Mouse (Mus musculus) CH12.LX (cell line): ENCODE results near the gene Dmrt2. TPM values are rescaled to one million over a fixed set of nuclear protein-coding genes. Genes with fewer than 3 reads are reported as not detected.

Experiments
- DNase-seq: peaks from one replicate; pipeline ENCODE4 v3.0.0-alpha.2; 2013; ENCODE audit errors: extremely low read depth
- H3K27ac ChIP-seq: 2 replicates; pipeline ENCODE4 v1.5.1; 2012; ENCODE audit warnings: low read depth, mild to moderate bottlenecking, control low read depth, moderate library complexity; ENCODE audit not compliant: insufficient read depth
- H3K27me3 ChIP-seq: replicated peaks from 2 replicates; pipeline ENCODE3; 2012; ENCODE audit warnings: inconsistent platforms
- H3K36me3 ChIP-seq, 2 experiments: replicated peaks in 1 of 2; 2 replicates each; pipeline versions ENCODE3 to v1.6.1; 2012; ENCODE audit warnings: inconsistent platforms in 1 of 2, low read length in 1 of 2, mild to moderate bottlenecking in 1 of 2, mixed read lengths in 1 of 2, moderate library complexity in 1 of 2; ENCODE audit not compliant: control insufficient read depth in 1 of 2, insufficient read depth in 1 of 2
- H3K4me1 ChIP-seq, 2 experiments: 2 replicates each; pipeline ENCODE4 v1.6.1; 2012; ENCODE audit warnings: inconsistent platforms in 1 of 2, moderate library complexity in 1 of 2; ENCODE audit not compliant: insufficient read depth in 2 of 2, control insufficient read depth in 1 of 2
- H3K4me2 ChIP-seq: 2 replicates; pipeline ENCODE4 v1.6.1; 2012; ENCODE audit warnings: low read depth, mild to moderate bottlenecking, control low read depth; ENCODE audit not compliant: poor library complexity, insufficient read depth, severe bottlenecking
- H3K4me3 ChIP-seq, 3 experiments: fragments of 150-350 bp in 1 of 3; sonication (generic) in 1 of 3; replicated peaks in 1 of 3; 2 replicates each; pipeline versions ENCODE3 to v1.5.1; 2011 to 2012; ENCODE audit warnings: low read depth in 2 of 3, low read length in 2 of 3, mild to moderate bottlenecking in 2 of 3, moderate library complexity in 2 of 3, control low read depth in 1 of 3, improper control_type of control experiment in 1 of 3, inconsistent platforms in 1 of 3, mixed read lengths in 1 of 3; ENCODE audit not compliant: poor library complexity in 1 of 3
- H3K79me2 ChIP-seq: replicated peaks from 2 replicates; pipeline ENCODE4 v1.6.1; 2012; ENCODE audit warnings: mild to moderate bottlenecking, moderate library complexity; ENCODE audit not compliant: control insufficient read depth, poor library complexity, insufficient read depth, severe bottlenecking; ENCODE audit errors: extremely low read depth
- H3K9ac ChIP-seq: 2 replicates; pipeline ENCODE4 v1.6.1; 2012; ENCODE audit warnings: low read depth, mild to moderate bottlenecking, control low read depth, moderate library complexity; ENCODE audit not compliant: insufficient read depth
- H3K9me3 ChIP-seq: replicated peaks from 2 replicates; pipeline ENCODE3; 2012; ENCODE audit warnings: low read length, inconsistent platforms, mixed read lengths
- BHLHE40 ChIP-seq: IDR thresholded peaks from 2 replicates; pipeline ENCODE4 v1.6.1; 2011; ENCODE audit warnings: mild to moderate bottlenecking, low read depth, low read length, improper control_type of control experiment
- ELF1 ChIP-seq: IDR thresholded peaks from 2 replicates; pipeline ENCODE4 v1.6.1; 2014; ENCODE audit warnings: low read depth, mild to moderate bottlenecking, inconsistent platforms, low read length, improper control_type of control experiment
- GABPA ChIP-seq: IDR thresholded peaks from 2 replicates; pipeline ENCODE4 v1.6.1; 2012; ENCODE audit warnings: low read depth, low read length, improper control_type of control experiment, inconsistent platforms; ENCODE audit not compliant: insufficient replicate concordance
- HCFC1 ChIP-seq: IDR thresholded peaks from 2 replicates; pipeline ENCODE4 v1.6.1; 2012; ENCODE audit warnings: low read depth, mild to moderate bottlenecking, inconsistent platforms, low read length, improper control_type of control experiment
- IRF4 ChIP-seq: IDR thresholded peaks from 2 replicates; pipeline ENCODE4 v1.6.1; 2014; ENCODE audit warnings: low read depth, mild to moderate bottlenecking, inconsistent platforms, low read length, improper control_type of control experiment
- JUN ChIP-seq: IDR thresholded peaks from 2 replicates; pipeline ENCODE4 v1.6.1; 2011; ENCODE audit warnings: low read depth, mild to moderate bottlenecking, low read length, improper control_type of control experiment, moderate library complexity; ENCODE audit not compliant: insufficient read depth
- KAT2A ChIP-seq: IDR thresholded peaks from 2 replicates; pipeline ENCODE4 v1.6.1; 2012; ENCODE audit warnings: low read length, improper control_type of control experiment, inconsistent platforms; ENCODE audit not compliant: insufficient replicate concordance
- MAFK ChIP-seq: IDR thresholded peaks from 2 replicates; pipeline ENCODE4 v1.6.1; 2011; ENCODE audit warnings: low read length, improper control_type of control experiment; ENCODE audit not compliant: insufficient replicate concordance
- MAZ ChIP-seq: IDR thresholded peaks from 2 replicates; pipeline ENCODE4 v1.6.1; 2012; ENCODE audit warnings: low read depth, mild to moderate bottlenecking, inconsistent platforms, low read length, improper control_type of control experiment, moderate library complexity
- MEF2A ChIP-seq: IDR thresholded peaks from 2 replicates; pipeline ENCODE4 v1.6.1; 2014; ENCODE audit warnings: low read depth, mild to moderate bottlenecking, inconsistent platforms, low read length, improper control_type of control experiment, borderline replicate concordance
- MYC ChIP-seq: IDR thresholded peaks from 2 replicates; pipeline ENCODE4 v1.6.1; 2011; ENCODE audit warnings: low read depth, mild to moderate bottlenecking, improper control_type of control experiment, low read length
- NRF1 ChIP-seq: IDR thresholded peaks from 2 replicates; pipeline ENCODE4 v1.6.1; 2014; ENCODE audit warnings: low read depth, mild to moderate bottlenecking, inconsistent platforms, low read length, improper control_type of control experiment, moderate library complexity
- POLR2AphosphoS2 ChIP-seq: IDR thresholded peaks from 2 replicates; pipeline ENCODE4 v1.6.1; 2011; ENCODE audit warnings: low read depth, low read length, improper control_type of control experiment
- RCOR1 ChIP-seq: conservative IDR thresholded peaks from 2 replicates; pipeline ENCODE4 v1.6.1; 2012; ENCODE audit warnings: low read depth, mild to moderate bottlenecking, inconsistent platforms, low read length, improper control_type of control experiment
- SIN3A ChIP-seq: IDR thresholded peaks from 2 replicates; pipeline ENCODE4 v1.6.1; 2012; ENCODE audit warnings: low read length, improper control_type of control experiment, inconsistent platforms
- TBP ChIP-seq: conservative IDR thresholded peaks from 2 replicates; pipeline ENCODE4 v1.6.1; 2011; ENCODE audit warnings: low read depth, low read length, improper control_type of control experiment
- UBTF ChIP-seq: IDR thresholded peaks from 2 replicates; pipeline ENCODE4 v1.6.1; 2012; ENCODE audit warnings: low read depth, mild to moderate bottlenecking, inconsistent platforms, low read length, improper control_type of control experiment, moderate library complexity
- USF1 ChIP-seq: IDR thresholded peaks from 2 replicates; pipeline ENCODE4 v1.6.1; 2014; ENCODE audit warnings: low read depth, mild to moderate bottlenecking, inconsistent platforms, low read length, improper control_type of control experiment
- USF2 ChIP-seq: conservative IDR thresholded peaks from 2 replicates; pipeline ENCODE4 v1.6.1; 2011; ENCODE audit warnings: low read depth, low read length, improper control_type of control experiment
- ZC3H11A ChIP-seq: IDR thresholded peaks from 2 replicates; pipeline ENCODE4 v1.6.1; 2012; ENCODE audit warnings: low read depth, mild to moderate bottlenecking, inconsistent platforms, low read length, improper control_type of control experiment
- ZKSCAN1 ChIP-seq: IDR thresholded peaks from 2 replicates; pipeline ENCODE4 v1.6.1; 2012; ENCODE audit warnings: low read depth, inconsistent platforms, low read length, improper control_type of control experiment, borderline replicate concordance
- ZMIZ1 ChIP-seq: IDR thresholded peaks from 2 replicates; pipeline ENCODE4 v1.6.1; 2012; ENCODE audit warnings: low read depth, mild to moderate bottlenecking, inconsistent platforms, low read length, improper control_type of control experiment
- dilution Hi-C: fragments of 300-500 bp; cut with MboI; formaldehyde crosslinking; loops from 2 replicates; pipeline ENCODE4 v1.14.3; 2020; ENCODE audit warnings: low sequenced_read_pairs; ENCODE audit not compliant: extremely low pct_unique_long_range_greater_than_20kb, extremely low pct_ligation_motif_present
- in situ Hi-C: fragments of 300-500 bp; cut with MboI; formaldehyde crosslinking; loops from 3 replicates; pipeline ENCODE4 v1.14.3; 2019; ENCODE audit warnings: low sequenced_read_pairs, low pct_ligation_motif_present, low pct_unique_long_range_greater_than_20kb, mixed read lengths
- polyA plus RNA-seq: library from polyadenylated mRNA; unstranded; fragments of >175 nt; gene quantifications from 2 replicates; pipeline ENCODE4 v1.2.1, GENCODE M21; 2012; ENCODE audit warnings: low read depth; ENCODE audit not compliant: insufficient read length
- total RNA-seq, 2 experiments: library from RNA; depleted of rRNA; stranded (reverse); fragments of 300-350 nt in 1 of 2; fragments of >200 nt in 1 of 2; gene quantifications; 2 replicates each; pipeline ENCODE4 v1.2.3; 2012 to 2014

The Dmrt2 gene
- total and polyA plus RNA-seq, 3 experiments = not detected

DNA sequence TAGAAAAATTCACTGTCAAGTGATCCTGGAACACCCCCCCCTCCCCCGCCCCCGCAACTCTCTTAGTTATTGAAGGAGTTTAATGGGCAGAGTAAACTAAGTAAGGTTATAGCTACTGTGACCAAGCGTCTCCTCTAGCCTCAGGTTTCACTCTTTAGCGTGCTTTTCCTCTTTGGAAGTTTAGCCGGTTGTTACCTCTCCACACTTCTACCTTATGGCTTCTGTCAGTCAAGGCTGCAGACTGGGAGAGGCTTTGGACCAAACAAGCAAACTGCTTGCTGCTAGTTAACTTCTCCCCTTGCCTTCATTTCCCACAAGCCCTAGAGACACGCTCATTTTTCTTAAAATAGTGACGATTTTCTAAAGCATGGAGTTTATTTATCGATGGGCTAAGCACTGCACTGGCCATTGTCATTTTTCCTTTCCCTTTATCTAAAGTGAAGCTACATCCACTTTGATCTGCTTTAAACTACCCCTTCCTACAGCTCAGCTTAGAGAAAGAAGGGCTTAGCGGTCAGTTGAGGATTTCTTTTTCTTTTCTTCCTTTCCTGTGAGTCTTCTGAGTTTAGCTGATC, 3.7 kb downstream of the Dmrt2 start:
- Histone ChIP-seq H3K9ac (no peak overlapping the region), H3K4me2 (no peak overlapping the region), H3K9me3 (peaks cover 5% of the 10 kb centered on the region), H3K79me2 (no peaks in the 10 kb centered on the region), H3K4me3 (no peak overlapping the region), H3K27ac (no peak overlapping the region), H3K27me3 (no peaks in the 10 kb centered on the region), H3K4me1 (no peaks in the 10 kb centered on the region; a peak in 1 of 4 replicates), H3K36me3 (no peaks in the 10 kb centered on the region)
- dilution Hi-C loops = no loop called here
- TF ChIP-seq TBP = no peak
- no peak for TF ChIP-seq ZMIZ1
- TF ChIP-seq JUN = no peak
- TF ChIP-seq BHLHE40 = no peak
- TF ChIP-seq POLR2AphosphoS2 = no peak
- no peak for TF ChIP-seq MAFK
- TF ChIP-seq USF2 = no peak
- TF ChIP-seq UBTF = no peak
- TF ChIP-seq ELF1 = no peak
- TF ChIP-seq IRF4 = no peak
- TF ChIP-seq HCFC1 = no peak
- TF ChIP-seq MAZ = no peak
- no peak for TF ChIP-seq RCOR1
- in situ Hi-C loops = no loop called here
- no peak for DNase-seq

DNA sequence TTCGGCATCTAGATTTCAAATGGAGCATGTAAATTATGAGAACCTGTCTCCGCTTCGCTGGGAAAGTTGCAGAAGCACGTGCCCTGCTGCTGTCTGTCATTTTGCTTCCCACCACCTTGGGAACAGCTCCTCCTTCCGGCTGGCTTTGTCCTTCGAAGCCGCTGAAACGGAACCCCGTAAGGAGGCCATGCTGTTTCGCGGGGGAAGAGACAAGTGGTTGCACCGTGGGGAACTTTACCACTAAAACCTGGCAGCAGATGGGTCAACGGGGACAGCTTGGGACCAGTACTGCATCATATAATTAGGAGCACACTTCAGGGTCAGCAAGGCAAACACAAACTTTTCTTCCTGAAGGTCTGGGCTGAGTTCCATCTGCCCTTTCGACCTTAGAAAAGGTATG, 26.6 kb downstream of the Dmrt2 start:
- no peaks in the 10 kb centered on the region for H3K36me3 ChIP-seq

More for the DNA sequence above, 26.6 kb downstream of the Dmrt2 start:
- in situ Hi-C loops = no loop called here
- TF ChIP-seq HCFC1 (no peak), USF2 (no peak), MEF2A (no peak), ZKSCAN1 (no peak), TBP (no peak), MAFK (no peak), USF1 (no peak), NRF1 (no peak), SIN3A (no peak), MYC (no peak), ZC3H11A (no peak), GABPA (no peak), IRF4 (no peak), POLR2AphosphoS2 (no peak), ELF1 (no peak), KAT2A (no peak)
- no peak overlapping the region for H3K4me3 ChIP-seq
- H3K79me2 ChIP-seq = no peaks in the 10 kb centered on the region
- no peak for DNase-seq
- H3K27ac ChIP-seq = no peak overlapping the region
- H3K27me3 ChIP-seq = no peaks in the 10 kb centered on the region
- no peak overlapping the region for H3K9ac ChIP-seq
- H3K4me1 ChIP-seq = no peaks in the 10 kb centered on the region
- no peak overlapping the region for H3K4me2 ChIP-seq
- dilution Hi-C loops = no loop called here
- H3K9me3 ChIP-seq = no peaks in the 10 kb centered on the region
